Mouse (Mus musculus) embryonic facial prominence, embryonic 14.5 days (tissue): Measurements from ENCODE around the gene Ms4a14. TPM values are rescaled to one million over a fixed set of nuclear protein-coding genes. Genes with fewer than 3 reads are reported as not detected.

Source experiments
- ATAC-seq: fragments of 200-750 bp; cut with Nextera tagmentation; 2 replicates; pipeline ENCODE4 v1.8.0; 2017; ENCODE audit warnings: low read depth, moderate number of reproducible peaks, moderate TSS enrichment
- DNase-seq: peaks from one replicate; pipeline ENCODE4 v3.0.0-alpha.2; 2015; ENCODE audit warnings: low spot score
- H3K27ac ChIP-seq: fragments of 300-500 bp; sonication (generic); replicated peaks from 2 replicates; pipeline ENCODE4 v1.5.1; 2014; ENCODE audit warnings: low read depth, mild to moderate bottlenecking, low read length, moderate library complexity
- H3K27me3 ChIP-seq: fragments of 300-500 bp; sonication (generic); replicated peaks from 2 replicates; pipeline ENCODE4 v1.6.1; 2014; ENCODE audit warnings: low read length; ENCODE audit not compliant: control insufficient read depth, insufficient read depth
- H3K36me3 ChIP-seq: fragments of 300-500 bp; sonication (generic); 2 replicates; pipeline ENCODE4 v1.6.1; 2014; ENCODE audit warnings: low read length, mixed read lengths; ENCODE audit not compliant: control insufficient read depth, insufficient read depth
- H3K4me1 ChIP-seq: fragments of 300-500 bp; sonication (generic); 2 replicates; pipeline ENCODE4 v1.6.1; 2014; ENCODE audit warnings: antibody characterized with exemption, low read length; ENCODE audit not compliant: control insufficient read depth, insufficient read depth
- H3K4me2 ChIP-seq: fragments of 300-500 bp; sonication (generic); 2 replicates; pipeline ENCODE4 v1.6.1; 2014; ENCODE audit warnings: low read depth, mild to moderate bottlenecking, low read length, moderate library complexity, mixed read lengths
- H3K4me3 ChIP-seq: fragments of 300-500 bp; sonication (generic); 2 replicates; pipeline ENCODE4 v1.5.1; 2014; ENCODE audit warnings: low read depth, mild to moderate bottlenecking, low read length
- H3K9ac ChIP-seq: fragments of 300-500 bp; sonication (generic); 2 replicates; pipeline ENCODE4 v1.6.1; 2014; ENCODE audit warnings: low read depth, mild to moderate bottlenecking, low read length, moderate library complexity, mixed read lengths
- H3K9me3 ChIP-seq: fragments of 300-500 bp; sonication (generic); 2 replicates; pipeline ENCODE4 v1.6.1; 2016; ENCODE audit warnings: low read length; ENCODE audit not compliant: control insufficient read depth
- WGBS: fragments of 180-500 bp; shearing (Covaris S2); extraction: QIAGEN DNeasy Blood & Tissue Kit; methylation state at CpG from one replicate; pipeline ENCODE4 v1.1.7; 2014; 5-methylcytosine and 5-hydroxymethylcytosine counted together
- polyA plus RNA-seq: library from polyadenylated mRNA; unstranded; fragments of >200 nt; fragmentation: Nextera tagmentation; extraction: Ambion mirVana; gene quantifications from 2 replicates; pipeline ENCODE4 v1.2.1, GENCODE M21; 2014

The Ms4a14 gene
- polyA plus RNA-seq, result 0.08 and 0.37 TPM in 2 replicates

- Histone ChIP-seq H3K9ac (no peak within 1 kb of the TSS), H3K9me3 (no peaks in the 10 kb centered on the region), H3K4me3 (no peak within 1 kb of the TSS), H3K27ac (no peak within 1 kb of the TSS), H3K27me3 (no peaks in the 10 kb centered on the region), H3K36me3 (no peaks in the 10 kb centered on the region), H3K4me1 (no peaks in the 10 kb centered on the region), H3K4me2 (no peak within 1 kb of the TSS)
- DNase-seq (no peak), ATAC-seq (no peak)
- 61% methylated on average over 1 of the region's 1 CpGs for WGBS
Observed at GRCm38 (mm10) chr19:11314354-11314753, at the start of gene Ms4a14. Gene Ms4a14, minus strand, starts transcription at chr19:11314454.

GRCm38 (mm10) chr19:11362002-11362401, 47.7 kb upstream of the Ms4a14 start:
- Histone ChIP-seq H3K4me3 (no peak overlapping the region), H3K9ac (no peak overlapping the region), H3K4me1 (no peaks in the 10 kb centered on the region), H3K27me3 (no peaks in the 10 kb centered on the region), H3K9me3 (no peaks in the 10 kb centered on the region), H3K27ac (no peak overlapping the region), H3K36me3 (no peaks in the 10 kb centered on the region), H3K4me2 (no peak overlapping the region)
- DNase-seq (no peak), ATAC-seq (no peak)

- Histone ChIP-seq H3K9ac (no peak overlapping the region), H3K27me3 (no peaks in the 10 kb centered on the region), H3K4me1 (no peaks in the 10 kb centered on the region), H3K4me3 (no peak overlapping the region), H3K27ac (no peak overlapping the region), H3K4me2 (no peak overlapping the region), H3K9me3 (no peaks in the 10 kb centered on the region), H3K36me3 (no peaks in the 10 kb centered on the region)
- WGBS, result 53% methylated on average over 3 of the region's 3 CpGs
- DNase-seq (no peak), ATAC-seq (no peak)
Observed at GRCm38 (mm10) chr19:11360106-11360505, 45.9 kb upstream of the Ms4a14 start.

- no peak for ATAC-seq
- H3K9me3 ChIP-seq, result no peaks in the 10 kb centered on the region
- no peak overlapping the region for H3K27ac ChIP-seq
- H3K4me3 ChIP-seq, result no peak overlapping the region
- no peaks in the 10 kb centered on the region for H3K4me1 ChIP-seq
- 77% methylated on average over 7 of the region's 7 CpGs for WGBS
- no peaks in the 10 kb centered on the region for H3K36me3 ChIP-seq
- DNase-seq, result no peak
- no peak overlapping the region for H3K9ac ChIP-seq
- H3K4me2 ChIP-seq, result no peak overlapping the region
- no peaks in the 10 kb centered on the region for H3K27me3 ChIP-seq
Observed at GRCm38 (mm10) chr19:11355730-11356129, 41.5 kb upstream of the Ms4a14 start.

GRCm38 (mm10) chr19:11351878-11352277, 37.6 kb upstream of the Ms4a14 start:
- Histone ChIP-seq H3K9me3 (no peaks in the 10 kb centered on the region), H3K4me3 (no peak overlapping the region), H3K9ac (no peak overlapping the region), H3K4me1 (no peaks in the 10 kb centered on the region), H3K4me2 (no peak overlapping the region), H3K27ac (no peak overlapping the region), H3K36me3 (no peaks in the 10 kb centered on the region), H3K27me3 (no peaks in the 10 kb centered on the region)
- 42% methylated on average over 3 of the region's 3 CpGs for WGBS
- no peak for ATAC-seq
- no peak for DNase-seq

GRCm38 (mm10) chr19:11349698-11350481, 35.6 kb upstream of the Ms4a14 start:
- ATAC-seq (no peak), DNase-seq (peak; percentile 35)
- H3K4me2 ChIP-seq, result no peak overlapping the region
- H3K4me3 ChIP-seq, result no peak overlapping the region
- no peaks in the 10 kb centered on the region for H3K27me3 ChIP-seq
- H3K9me3 ChIP-seq, result no peaks in the 10 kb centered on the region
- no peak overlapping the region for H3K27ac ChIP-seq
- H3K9ac ChIP-seq, result no peak overlapping the region
- WGBS, result 52% methylated on average over 7 of the region's 7 CpGs
- H3K4me1 ChIP-seq, result no peaks in the 10 kb centered on the region
- H3K36me3 ChIP-seq, result no peaks in the 10 kb centered on the region

- DNase-seq, result no peak
- Histone ChIP-seq H3K9ac (no peak overlapping the region), H3K4me1 (no peaks in the 10 kb centered on the region), H3K9me3 (no peaks in the 10 kb centered on the region), H3K27ac (no peak overlapping the region), H3K36me3 (no peaks in the 10 kb centered on the region), H3K4me3 (no peak overlapping the region), H3K27me3 (no peaks in the 10 kb centered on the region), H3K4me2 (no peak overlapping the region)
- no peak for ATAC-seq
Observed at GRCm38 (mm10) chr19:11343992-11344391, 29.7 kb upstream of the Ms4a14 start.

GRCm38 (mm10) chr19:11343147-11343546, 28.9 kb upstream of the Ms4a14 start:
- no peak overlapping the region for H3K4me3 ChIP-seq
- ATAC-seq (no peak), DNase-seq (no peak)
- H3K4me1 ChIP-seq, result no peaks in the 10 kb centered on the region
- no peak overlapping the region for H3K4me2 ChIP-seq
- H3K9ac ChIP-seq, result no peak overlapping the region
- H3K27ac ChIP-seq, result no peak overlapping the region
- no peaks in the 10 kb centered on the region for H3K27me3 ChIP-seq
- no peaks in the 10 kb centered on the region for H3K36me3 ChIP-seq
- H3K9me3 ChIP-seq, result no peaks in the 10 kb centered on the region

- ATAC-seq (no peak), DNase-seq (no peak)
- Histone ChIP-seq H3K36me3 (no peaks in the 10 kb centered on the region), H3K4me2 (no peak within 1 kb of the TSS), H3K9ac (no peak within 1 kb of the TSS), H3K27ac (no peak within 1 kb of the TSS), H3K27me3 (no peaks in the 10 kb centered on the region), H3K4me1 (no peaks in the 10 kb centered on the region), H3K9me3 (no peaks in the 10 kb centered on the region), H3K4me3 (no peak within 1 kb of the TSS)
- 77% methylated on average over 6 of the region's 6 CpGs for WGBS
Observed at GRCm38 (mm10) chr19:11335932-11336331, 21.7 kb upstream of the Ms4a14 start, which contains the start of gene Ms4a7. Gene Ms4a7, minus strand, starts transcription at chr19:11336146.
